Mouse (Mus musculus): ENCODE data around the gene Mrgprx1. TPM values are rescaled to one million over a fixed set of nuclear protein-coding genes. Genes with fewer than 3 reads are reported as not detected.
A peak's percentile ranks its signal among the peaks of the same experiment; 100 is the strongest.

Mrgprx1 gene
- polyA plus RNA-seq (2014; fragmentation: Nextera tagmentation; extraction: Ambion mirVana), result not detected in 2 replicates

- H3K4me3 ChIP-seq (ENCODE audit: low read depth, low read length), result no peak within 1 kb of the TSS
- H3K4me1 ChIP-seq (ENCODE audit: control insufficient read depth, insufficient read depth, low read length), result no peaks in the 10 kb centered on the region
- H3K9ac ChIP-seq (replicated peaks; ENCODE audit: low read length), result no peak within 1 kb of the TSS
- no peak for DNase-seq (ENCODE audit: low spot score)
- H3K27ac ChIP-seq (replicated peaks; ENCODE audit: low read depth, low read length), result no peak within 1 kb of the TSS
- H3K36me3 ChIP-seq (replicated peaks; ENCODE audit: control insufficient read depth, insufficient read depth, low read depth, low read length), result no peaks in the 10 kb centered on the region
- ATAC-seq (replicated peaks; ENCODE audit: insufficient number of reproducible peaks, low FRiP score, low TSS enrichment, low read depth), result no peak
- H3K4me2 ChIP-seq (ENCODE audit: low read depth, low read length), result no peak within 1 kb of the TSS
- WGBS, result 79% methylated on average over 3 of the region's 3 CpGs
- H3K9me3 ChIP-seq (replicated peaks; ENCODE audit: control insufficient read depth, low read length), result no peaks in the 10 kb centered on the region
- H3K27me3 ChIP-seq (ENCODE audit: control insufficient read depth, insufficient read depth, low read length), result no peaks in the 10 kb centered on the region
These were observed at the start of gene Mrgprx1 for GRCm38 (mm10) chr7:48027497-48027896. TSS of gene Mrgprx1 (minus strand) at chr7:48027597.

DNA sequence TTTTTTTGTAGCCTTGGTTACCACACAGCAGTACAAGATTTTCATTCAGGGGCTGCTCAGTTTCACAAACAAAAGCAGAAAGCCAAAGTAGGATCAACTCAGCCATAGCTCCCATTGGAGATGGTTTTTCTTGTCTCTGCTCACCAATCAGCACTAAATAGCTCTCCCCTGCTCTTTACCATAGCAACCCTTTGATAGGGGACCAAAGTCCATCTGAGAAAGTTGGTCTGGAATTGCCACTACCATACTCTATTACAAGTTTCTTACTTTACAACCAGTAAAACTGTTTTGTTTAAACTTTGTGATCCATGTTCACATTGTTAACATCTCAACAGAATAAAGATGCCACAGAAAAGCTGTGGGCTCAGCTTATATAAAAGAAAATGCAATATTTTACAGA, 48.1 kb upstream of the Mrgprx1 start:
- Histone ChIP-seq H3K9me3 (replicated peaks; ENCODE audit: control insufficient read depth, low read length) (no peaks in the 10 kb centered on the region), H3K36me3 (replicated peaks; ENCODE audit: control insufficient read depth, insufficient read depth, low read depth, low read length) (no peaks in the 10 kb centered on the region), H3K4me1 (ENCODE audit: control insufficient read depth, insufficient read depth, low read length) (no peaks in the 10 kb centered on the region), H3K4me3 (ENCODE audit: low read depth, low read length) (no peak overlapping the region), H3K4me2 (ENCODE audit: low read depth, low read length) (no peak overlapping the region), H3K27me3 (ENCODE audit: control insufficient read depth, insufficient read depth, low read length) (no peaks in the 10 kb centered on the region), H3K9ac (replicated peaks; ENCODE audit: low read length) (no peak overlapping the region), H3K27ac (replicated peaks; ENCODE audit: low read depth, low read length) (no peak overlapping the region)
- ATAC-seq (replicated peaks; ENCODE audit: insufficient number of reproducible peaks, low FRiP score, low TSS enrichment, low read depth) (no peak), DNase-seq (ENCODE audit: low spot score) (no peak)

DNA sequence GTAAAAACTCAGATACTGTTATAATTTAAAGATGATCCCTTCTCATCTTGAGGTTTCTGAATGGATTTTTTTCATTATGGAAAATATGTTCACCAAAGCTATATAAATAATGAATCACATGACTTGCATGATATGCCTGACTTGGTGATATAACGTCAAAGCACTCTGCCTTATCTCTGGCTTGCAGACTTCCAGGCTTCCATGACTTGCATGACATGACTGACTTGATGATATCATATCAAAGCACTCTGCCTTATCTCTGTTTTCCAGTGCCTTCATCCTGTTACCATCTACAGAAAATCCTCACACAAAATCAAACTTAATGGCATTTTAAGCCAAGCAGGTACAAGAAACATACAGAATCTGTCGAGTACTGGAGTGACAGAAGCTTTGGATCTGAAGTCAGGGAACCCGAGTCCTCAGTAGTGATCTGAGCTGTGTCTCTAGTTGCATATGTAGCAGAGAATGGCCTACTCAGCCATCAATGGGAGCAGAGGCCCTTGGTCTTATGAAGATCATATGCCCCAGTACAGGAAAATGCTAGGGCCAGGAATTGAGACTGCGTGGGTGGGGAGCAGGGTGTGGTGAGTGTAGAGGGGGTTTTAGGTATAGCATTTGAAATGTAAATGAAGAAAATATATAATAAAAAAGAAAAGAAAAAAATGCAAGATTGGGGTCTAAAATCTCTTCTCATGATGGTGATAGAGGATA, 19.2 kb upstream of the Mrgprx1 start:
- DNase-seq (ENCODE audit: low spot score), result no peak
- H3K9me3 ChIP-seq (replicated peaks; ENCODE audit: control insufficient read depth, low read length), result no peaks in the 10 kb centered on the region
- no peak for ATAC-seq (replicated peaks; ENCODE audit: insufficient number of reproducible peaks, low FRiP score, low TSS enrichment, low read depth)
- no peak overlapping the region for H3K27ac ChIP-seq (replicated peaks; ENCODE audit: low read depth, low read length)
- H3K4me2 ChIP-seq (ENCODE audit: low read depth, low read length), result no peak overlapping the region
- H3K27me3 ChIP-seq (ENCODE audit: control insufficient read depth, insufficient read depth, low read length), result no peaks in the 10 kb centered on the region
- no peaks in the 10 kb centered on the region for H3K4me1 ChIP-seq (ENCODE audit: control insufficient read depth, insufficient read depth, low read length)
- no peaks in the 10 kb centered on the region for H3K36me3 ChIP-seq (replicated peaks; ENCODE audit: control insufficient read depth, insufficient read depth, low read depth, low read length)
- H3K9ac ChIP-seq (replicated peaks; ENCODE audit: low read length), result no peak overlapping the region
- no peak overlapping the region for H3K4me3 ChIP-seq (ENCODE audit: low read depth, low read length)
- WGBS, result 75% methylated on average over 4 of the region's 4 CpGs

GRCm38 (mm10) chr7:48044046-48044445, 16.6 kb upstream of the Mrgprx1 start:
- 35% methylated on average over 1 of the region's 1 CpGs for WGBS
- Histone ChIP-seq H3K4me1 (ENCODE audit: control insufficient read depth, insufficient read depth, low read length) (no peaks in the 10 kb centered on the region), H3K4me2 (ENCODE audit: low read depth, low read length) (no peak overlapping the region), H3K9ac (replicated peaks; ENCODE audit: low read length) (no peak overlapping the region), H3K27ac (replicated peaks; ENCODE audit: low read depth, low read length) (no peak overlapping the region), H3K36me3 (replicated peaks; ENCODE audit: control insufficient read depth, insufficient read depth, low read depth, low read length) (no peaks in the 10 kb centered on the region), H3K27me3 (ENCODE audit: control insufficient read depth, insufficient read depth, low read length) (no peaks in the 10 kb centered on the region), H3K9me3 (replicated peaks; ENCODE audit: control insufficient read depth, low read length) (no peaks in the 10 kb centered on the region), H3K4me3 (ENCODE audit: low read depth, low read length) (no peak overlapping the region)
- DNase-seq (ENCODE audit: low spot score) (no peak), ATAC-seq (replicated peaks; ENCODE audit: insufficient number of reproducible peaks, low FRiP score, low TSS enrichment, low read depth) (no peak)

GRCm38 (mm10) chr7:48017874-48018273, 9.5 kb downstream of the Mrgprx1 start:
- Histone ChIP-seq H3K4me2 (ENCODE audit: low read depth, low read length) (no peak overlapping the region), H3K9ac (replicated peaks; ENCODE audit: low read length) (no peak overlapping the region), H3K4me3 (ENCODE audit: low read depth, low read length) (no peak overlapping the region), H3K27me3 (ENCODE audit: control insufficient read depth, insufficient read depth, low read length) (no peaks in the 10 kb centered on the region), H3K36me3 (replicated peaks; ENCODE audit: control insufficient read depth, insufficient read depth, low read depth, low read length) (no peaks in the 10 kb centered on the region), H3K4me1 (ENCODE audit: control insufficient read depth, insufficient read depth, low read length) (no peaks in the 10 kb centered on the region), H3K9me3 (replicated peaks; ENCODE audit: control insufficient read depth, low read length) (no peaks in the 10 kb centered on the region), H3K27ac (replicated peaks; ENCODE audit: low read depth, low read length) (no peak overlapping the region)
- DNase-seq (ENCODE audit: low spot score) (no peak), ATAC-seq (replicated peaks; ENCODE audit: insufficient number of reproducible peaks, low FRiP score, low TSS enrichment, low read depth) (no peak)
- WGBS, result 49% methylated on average over 2 of the region's 2 CpGs

GRCm38 (mm10) chr7:47995689-47996088, 31.7 kb downstream of the Mrgprx1 start:
- no peaks in the 10 kb centered on the region for H3K9me3 ChIP-seq (replicated peaks; ENCODE audit: control insufficient read depth, low read length)
- ATAC-seq (replicated peaks; ENCODE audit: insufficient number of reproducible peaks, low FRiP score, low TSS enrichment, low read depth), result no peak
- no peak overlapping the region for H3K27ac ChIP-seq (replicated peaks; ENCODE audit: low read depth, low read length)
- no peak for DNase-seq (ENCODE audit: low spot score)
- H3K4me2 ChIP-seq (ENCODE audit: low read depth, low read length), result no peak overlapping the region
- no peaks in the 10 kb centered on the region for H3K4me1 ChIP-seq (ENCODE audit: control insufficient read depth, insufficient read depth, low read length)
- H3K9ac ChIP-seq (replicated peaks; ENCODE audit: low read length), result no peak overlapping the region
- no peaks in the 10 kb centered on the region for H3K36me3 ChIP-seq (replicated peaks; ENCODE audit: control insufficient read depth, insufficient read depth, low read depth, low read length)
- no peak overlapping the region for H3K4me3 ChIP-seq (ENCODE audit: low read depth, low read length)
- no peaks in the 10 kb centered on the region for H3K27me3 ChIP-seq (ENCODE audit: control insufficient read depth, insufficient read depth, low read length)
- 76% methylated on average over 3 of the region's 3 CpGs for WGBS

- Histone ChIP-seq H3K9ac (replicated peaks; ENCODE audit: low read length) (no peak overlapping the region), H3K9me3 (replicated peaks; ENCODE audit: control insufficient read depth, low read length) (no peaks in the 10 kb centered on the region), H3K27me3 (ENCODE audit: control insufficient read depth, insufficient read depth, low read length) (no peaks in the 10 kb centered on the region), H3K4me2 (ENCODE audit: low read depth, low read length) (no peak overlapping the region), H3K27ac (replicated peaks; ENCODE audit: low read depth, low read length) (no peak overlapping the region), H3K36me3 (replicated peaks; ENCODE audit: control insufficient read depth, insufficient read depth, low read depth, low read length) (no peaks in the 10 kb centered on the region), H3K4me3 (ENCODE audit: low read depth, low read length) (no peak overlapping the region), H3K4me1 (ENCODE audit: control insufficient read depth, insufficient read depth, low read length) (no peaks in the 10 kb centered on the region)
- ATAC-seq (replicated peaks; ENCODE audit: insufficient number of reproducible peaks, low FRiP score, low TSS enrichment, low read depth), result no peak
- 61% methylated on average over 1 of the region's 1 CpGs for WGBS
- peak; percentile 1 for DNase-seq (ENCODE audit: low spot score)
These were observed 40.6 kb downstream of the Mrgprx1 start for GRCm38 (mm10) chr7:47986752-47987151.

GRCm38 (mm10) chr7:47981995-47982394, 45.4 kb downstream of the Mrgprx1 start, which contains the start of gene Mrgpra4:
TSS of gene Mrgpra4 (minus strand) at chr7:47982095.
- Histone ChIP-seq H3K4me2 (ENCODE audit: low read depth, low read length) (no peak within 1 kb of the TSS), H3K4me3 (ENCODE audit: low read depth, low read length) (no peak within 1 kb of the TSS), H3K9me3 (replicated peaks; ENCODE audit: control insufficient read depth, low read length) (no peaks in the 10 kb centered on the region), H3K9ac (replicated peaks; ENCODE audit: low read length) (no peak within 1 kb of the TSS), H3K27ac (replicated peaks; ENCODE audit: low read depth, low read length) (no peak within 1 kb of the TSS), H3K4me1 (ENCODE audit: control insufficient read depth, insufficient read depth, low read length) (no peaks in the 10 kb centered on the region), H3K27me3 (ENCODE audit: control insufficient read depth, insufficient read depth, low read length) (no peaks in the 10 kb centered on the region), H3K36me3 (replicated peaks; ENCODE audit: control insufficient read depth, insufficient read depth, low read depth, low read length) (no peaks in the 10 kb centered on the region)
- no peak for DNase-seq (ENCODE audit: low spot score)
- ATAC-seq (replicated peaks; ENCODE audit: insufficient number of reproducible peaks, low FRiP score, low TSS enrichment, low read depth), result no peak
- WGBS, result 80% methylated on average over 1 of the region's 1 CpGs
